Mouse (Mus musculus) embryo, embryonic 10.5 days (tissue): ENCODE results near the gene B4galt4.
"Not testable (repeated sequence)": the region's sequence is repeated elsewhere in the genome, so short reads cannot be mapped to it uniquely, and the experiment has no call there.

Experiments used
- DNase-seq: peaks from one replicate; pipeline ENCODE4 v3.0.0-alpha.2; 2015; ENCODE audit warnings: low spot score

B4galt4 gene

GRCm38 (mm10) chr16:38769529-38769928, 27.5 kb downstream of the B4galt4 start:
- no peak for DNase-seq

- no peak for DNase-seq
Observed at GRCm38 (mm10) chr16:38771145-38771544, 29.1 kb downstream of the B4galt4 start.

GRCm38 (mm10) chr16:38772906-38773496, 30.9 kb downstream of the B4galt4 start:
- peak; percentile 47 for DNase-seq

- DNase-seq: no peak
Observed at GRCm38 (mm10) chr16:38774964-38775746, 33.1 kb downstream of the B4galt4 start.

- DNase-seq: no peak
Observed at GRCm38 (mm10) chr16:38776342-38776741, 34.3 kb downstream of the B4galt4 start.

- DNase-seq: no peak
Observed at GRCm38 (mm10) chr16:38780960-38781572, 39.0 kb downstream of the B4galt4 start.

GRCm38 (mm10) chr16:38781946-38782345, 39.9 kb downstream of the B4galt4 start:
- DNase-seq: no peak

- no peak for DNase-seq
Observed at GRCm38 (mm10) chr16:38782524-38783067, 40.5 kb downstream of the B4galt4 start.

- DNase-seq: no peak
Observed at GRCm38 (mm10) chr16:38785301-38785700, 43.2 kb downstream of the B4galt4 start.

GRCm38 (mm10) chr16:38789016-38789415, 47.0 kb downstream of the B4galt4 start:
- no peak for DNase-seq

GRCm38 (mm10) chr16:38789966-38790365, 47.9 kb downstream of the B4galt4 start:
- DNase-seq: no peak

GRCm38 (mm10) chr16:38793120-38793519, 51.1 kb downstream of the B4galt4 start:
- peak; percentile 10 for DNase-seq

GRCm38 (mm10) chr16:38798957-38799450, 56.9 kb downstream of the B4galt4 start:
- no peak for DNase-seq

- peak; percentile 25 for DNase-seq
Observed at GRCm38 (mm10) chr16:38800091-38800490, 58.0 kb downstream of the B4galt4 start, which contains the start of gene Upk1b. Gene Upk1b (minus strand): TSS chr16:38800328.

GRCm38 (mm10) chr16:38807796-38808195, 65.7 kb downstream of the B4galt4 start:
- DNase-seq: not testable (repeated sequence)

GRCm38 (mm10) chr16:38810196-38810595, 68.1 kb downstream of the B4galt4 start:
- DNase-seq: no peak

GRCm38 (mm10) chr16:38812521-38812920, 70.5 kb downstream of the B4galt4 start:
- DNase-seq: peak; percentile 90
